Mouse (Mus musculus) megakaryocyte-erythroid progenitor cell, adult 5-6 weeks (primary cell): ENCODE results near the gene Cela2a. TPM values are rescaled to one million over a fixed set of nuclear protein-coding genes. Genes with fewer than 3 reads are reported as not detected.
"Not testable (repeated sequence)": the region's sequence is repeated elsewhere in the genome, so short reads cannot be mapped to it uniquely, and the experiment has no call there.

Source experiments
- ATAC-seq: replicated peaks from 2 replicates; pipeline ENCODE4 v1.8.0; 2016; ENCODE audit warnings: mild to moderate bottlenecking, inconsistent platforms; ENCODE audit not compliant: severe bottlenecking, poor library complexity, low FRiP score, low TSS enrichment
- total RNA-seq, 2 experiments: library from RNA; stranded (forward) in 1 of 2; stranded (reverse) in 1 of 2; fragments of 200-1000, 215-1000 nt in 1 of 2; fragments of >200 nt in 1 of 2; fragmentation: Nextera tagmentation in 1 of 2; gene quantifications; 2 replicates each; pipeline ENCODE4 v1.2.3; 2014 to 2017

Gene Cela2a
- total RNA-seq, 2 experiments from 2014 or later = not detected

GRCm38 (mm10) chr4:141779828-141780227 is 46.1 kb downstream of the Cela2a start:
- ATAC-seq = no peak

DNA sequence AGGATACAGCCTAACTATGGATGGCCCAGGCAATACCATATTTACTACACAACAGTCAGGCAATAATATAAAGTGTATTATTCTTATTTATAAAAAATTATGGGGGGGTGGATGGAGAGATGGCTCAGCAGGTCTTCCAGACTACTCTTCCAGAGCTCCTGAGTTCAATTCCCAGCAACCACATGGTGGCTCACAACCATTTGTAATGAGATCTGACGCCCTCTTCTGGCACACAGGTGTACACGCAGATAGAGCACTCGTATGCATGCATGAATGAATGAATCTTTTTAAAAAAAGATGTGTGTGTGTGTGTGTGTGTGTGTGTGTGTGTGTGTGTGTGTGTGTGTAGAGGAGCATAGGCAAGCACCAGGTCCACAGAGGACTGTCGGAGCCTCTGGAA is 52.9 kb downstream of the Cela2a start:
- not testable (repeated sequence) for ATAC-seq

- ATAC-seq = peak; percentile 23; the same call in 1 of the 2 replicates
Measured at GRCm38 (mm10) chr4:141771823-141772222, 54.1 kb downstream of the Cela2a start.

DNA sequence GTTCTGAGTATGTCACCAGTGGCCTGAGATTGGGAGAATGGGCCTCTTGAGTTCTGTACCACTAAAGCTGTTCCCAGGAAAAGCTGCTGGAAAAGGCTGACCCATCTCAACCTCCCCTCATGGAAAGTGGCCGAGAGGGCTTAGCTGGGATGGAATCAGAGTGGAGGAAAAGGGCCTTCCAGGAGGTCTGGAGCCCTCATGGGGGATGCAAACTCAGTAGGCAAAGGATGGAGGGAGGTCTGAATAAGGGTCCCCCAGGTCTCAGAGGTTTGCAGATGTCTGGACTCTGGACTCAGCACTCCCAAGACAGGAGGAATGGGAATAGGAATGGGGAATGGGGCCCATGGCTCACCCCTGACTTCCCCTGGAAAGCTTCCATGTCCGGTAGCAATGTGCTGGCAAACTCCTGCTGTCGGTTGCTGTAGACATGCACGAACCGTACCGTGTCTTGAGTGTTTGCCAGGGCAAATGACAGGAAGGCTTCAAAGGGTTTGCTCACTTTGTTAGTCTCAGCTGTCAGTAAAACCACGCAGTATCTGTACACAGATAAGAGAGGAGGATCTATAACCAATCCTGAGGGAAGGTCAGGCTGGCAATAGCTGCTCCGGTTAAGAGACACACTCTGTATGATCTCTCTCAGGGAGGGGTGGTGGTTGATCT is 56.3 kb downstream of the Cela2a start:
- peak; percentile 17; the same call in 1 of the 2 replicates for ATAC-seq

GRCm38 (mm10) chr4:141767353-141768036 is 58.5 kb downstream of the Cela2a start:
- ATAC-seq = peak; percentile 93

DNA sequence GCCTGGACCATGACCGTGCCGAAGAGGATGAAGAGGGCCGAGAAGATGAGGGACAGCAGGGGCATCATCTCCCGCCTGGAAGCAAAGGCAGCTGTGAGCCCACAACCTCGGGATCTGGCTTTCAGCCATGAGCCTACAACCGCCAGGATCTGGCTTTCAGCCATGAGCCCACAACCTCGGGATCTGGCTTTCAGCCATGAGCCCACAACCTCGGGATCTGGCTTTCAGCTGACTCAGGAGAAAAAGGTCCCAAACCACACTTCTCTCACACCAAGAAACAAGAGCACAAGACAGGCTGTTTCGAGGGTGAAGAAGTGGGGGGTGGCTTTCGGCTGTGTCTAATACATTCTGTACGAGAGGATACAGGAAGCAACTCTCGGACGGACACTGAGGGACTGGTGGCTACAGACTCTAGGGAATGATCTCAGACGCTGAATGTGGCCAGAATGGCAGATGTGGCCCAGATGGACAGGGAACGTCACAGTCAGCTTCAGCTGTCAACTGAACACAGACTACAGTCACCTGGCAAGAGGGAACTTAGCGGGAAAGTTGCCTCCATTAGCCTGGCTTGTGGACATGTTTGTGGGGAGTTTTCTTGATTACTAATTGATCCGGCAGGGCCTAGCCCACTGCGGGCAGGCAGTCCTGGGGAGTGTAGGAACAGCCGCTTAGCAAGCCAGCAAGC is 59.1 kb downstream of the Cela2a start:
- ATAC-seq = 0 out of 2 replicates have a peak, but pooled peaks have one; percentile 0

GRCm38 (mm10) chr4:141766316-141766667 is 59.7 kb downstream of the Cela2a start:
- no peak for ATAC-seq

DNA sequence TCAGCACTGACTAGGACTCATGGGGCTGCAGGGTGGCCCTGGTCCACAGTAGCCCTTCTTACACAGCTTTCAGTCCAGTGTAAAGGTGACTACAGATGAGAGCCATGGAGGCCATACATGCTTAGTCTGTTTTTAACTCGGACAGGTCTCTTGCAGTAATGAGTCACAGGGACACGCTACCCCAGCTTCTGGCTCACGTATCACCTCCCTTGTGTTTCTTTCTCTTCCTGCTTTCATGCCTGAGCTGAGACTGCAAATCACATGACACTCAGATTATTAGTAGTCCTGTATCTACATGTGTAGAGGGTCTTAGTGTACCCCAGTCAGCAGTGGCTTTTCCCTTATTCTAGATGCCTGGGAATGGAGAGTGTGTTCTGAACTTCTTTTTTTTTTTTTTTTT is 61.0 kb downstream of the Cela2a start:
- ATAC-seq = no peak

Other genes with a start within 250 kb of the Cela2a start
- not detected in 2 replicates for gene Fblim1, start 220.1 kb downstream of the Cela2a start, total RNA-seq (2014; fragmentation: Nextera tagmentation)
- gene Fblim1, start 220.1 kb downstream of the Cela2a start, total RNA-seq (2017) = not detected in 2 replicates
- gene Tmem82, start 207.5 kb downstream of the Cela2a start, total RNA-seq (2014; fragmentation: Nextera tagmentation) = 0.37 TPM in 1 of 2 replicates, not detected in the other
- 0.52 and 0.57 TPM in 2 replicates for gene Tmem82, start 207.5 kb downstream of the Cela2a start, total RNA-seq (2017)
- not detected in 2 replicates for gene Slc25a34, start 202.3 kb downstream of the Cela2a start, total RNA-seq (2014; fragmentation: Nextera tagmentation)
- 0.65 TPM in 1 of 2 replicates, not detected in the other for gene Slc25a34, start 202.3 kb downstream of the Cela2a start, total RNA-seq (2017)
- gene Plekhm2, start 161.3 kb downstream of the Cela2a start, total RNA-seq (2014; fragmentation: Nextera tagmentation) = 7.7 and 16.9 TPM in 2 replicates
- gene Plekhm2, start 161.3 kb downstream of the Cela2a start, total RNA-seq (2017) = 4.9 and 22.4 TPM in 2 replicates
- gene Rsc1a1, start 140.6 kb downstream of the Cela2a start, total RNA-seq (2014; fragmentation: Nextera tagmentation) = 19.1 and 23.4 TPM in 2 replicates
- 17.1 and 26.1 TPM in 2 replicates for gene Rsc1a1, start 140.6 kb downstream of the Cela2a start, total RNA-seq (2017)
- 31.1 and 50.4 TPM in 2 replicates for gene Ddi2, start 102.7 kb downstream of the Cela2a start, total RNA-seq (2014; fragmentation: Nextera tagmentation)
- gene Ddi2, start 102.7 kb downstream of the Cela2a start, total RNA-seq (2017) = 24.8 and 43.8 TPM in 2 replicates
- 2.2 TPM in 1 of 2 replicates, not detected in the other for gene Agmat, start 79.5 kb downstream of the Cela2a start, total RNA-seq (2014; fragmentation: Nextera tagmentation)
- gene Agmat, start 79.5 kb downstream of the Cela2a start, total RNA-seq (2017) = not detected in 2 replicates
- 10.7 and 11.4 TPM in 2 replicates for gene Dnajc16, start 35.2 kb downstream of the Cela2a start, total RNA-seq (2014; fragmentation: Nextera tagmentation)
- gene Dnajc16, start 35.2 kb downstream of the Cela2a start, total RNA-seq (2017) = 3.2 and 6.0 TPM in 2 replicates
- 16.5 and 17.0 TPM in 2 replicates for gene Casp9, start 32.5 kb downstream of the Cela2a start, total RNA-seq (2014; fragmentation: Nextera tagmentation)
- 11.4 and 18.1 TPM in 2 replicates for gene Casp9, start 32.5 kb downstream of the Cela2a start, total RNA-seq (2017)
- gene Ctrc, start 20.2 kb upstream of the Cela2a start, total RNA-seq (2014; fragmentation: Nextera tagmentation) = not detected in 2 replicates
- gene Ctrc, start 20.2 kb upstream of the Cela2a start, total RNA-seq (2017) = not detected in 2 replicates
- gene Efhd2, start 48.8 kb upstream of the Cela2a start, total RNA-seq (2014; fragmentation: Nextera tagmentation) = 22.7 and 43.7 TPM in 2 replicates
- 31.2 and 36.4 TPM in 2 replicates for gene Efhd2, start 48.8 kb upstream of the Cela2a start, total RNA-seq (2017)
- gene Fhad1, start 188.9 kb upstream of the Cela2a start, total RNA-seq (2014; fragmentation: Nextera tagmentation) = not detected in 2 replicates
- not detected in 2 replicates for gene Fhad1, start 188.9 kb upstream of the Cela2a start, total RNA-seq (2017)